Mouse (Mus musculus): Measurements from ENCODE around the gene Sema4g. TPM values are rescaled to one million over a fixed set of nuclear protein-coding genes. Genes with fewer than 3 reads are reported as not detected.
"Not testable (repeated sequence)": the region's sequence is repeated elsewhere in the genome, so short reads cannot be mapped to it uniquely, and the experiment has no call there.

Sema4g gene
- polyA plus RNA-seq, 1 experiment, result 18.5 TPM

DNA sequence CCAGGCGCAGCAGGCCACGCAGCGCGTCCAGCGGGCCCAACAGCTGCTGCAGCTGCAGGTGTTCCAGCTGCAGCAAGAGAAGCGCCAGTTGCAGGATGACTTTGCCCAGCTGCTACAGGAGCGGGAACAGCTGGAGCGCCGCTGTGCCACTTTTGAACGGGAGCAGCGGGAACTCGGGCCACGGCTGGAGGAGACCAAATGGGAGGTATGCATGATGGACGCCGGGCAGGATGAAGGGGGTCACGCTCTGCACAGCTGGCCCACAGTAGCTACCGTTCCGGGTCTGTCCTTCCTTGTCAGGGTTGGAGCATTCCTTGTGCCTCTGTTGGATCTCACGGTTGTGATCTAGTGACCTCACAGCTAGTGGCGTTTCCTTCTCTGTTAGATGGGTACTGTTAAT lies 35.9 kb downstream of the Sema4g start:
- no peak for DNase-seq (ENCODE audit: low read depth)

DNA sequence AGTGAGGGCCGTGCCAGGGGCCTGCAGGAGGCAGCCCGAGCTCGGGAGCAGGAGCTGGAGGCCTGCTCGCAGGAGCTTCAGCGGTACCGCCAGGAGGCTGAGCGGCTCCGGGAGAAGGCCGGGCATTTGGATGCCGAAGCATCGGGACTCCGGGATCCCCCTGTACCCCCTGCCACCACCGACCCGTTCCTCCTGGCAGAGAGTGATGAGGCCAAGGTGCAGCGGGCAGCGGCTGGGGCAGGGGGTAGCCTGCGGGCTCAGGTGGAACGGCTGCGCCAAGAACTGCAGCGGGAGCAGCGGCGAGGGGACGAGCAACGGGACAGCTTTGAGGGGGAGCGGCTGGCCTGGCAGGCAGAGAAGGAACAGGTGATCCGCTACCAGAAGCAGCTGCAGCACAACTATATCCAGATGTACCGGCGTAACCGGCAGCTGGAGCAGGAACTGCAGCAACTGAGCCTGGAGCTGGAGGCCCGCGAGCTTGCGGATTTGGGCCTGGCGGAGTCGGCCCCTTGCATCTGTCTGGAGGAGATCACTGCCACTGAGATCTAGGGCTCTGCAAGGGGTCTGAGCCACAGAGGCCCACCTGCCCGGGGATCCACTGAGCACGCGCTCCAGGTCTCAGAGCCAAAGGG lies 37.2 kb downstream of the Sema4g start:
- no peak for DNase-seq (ENCODE audit: low read depth)

DNA sequence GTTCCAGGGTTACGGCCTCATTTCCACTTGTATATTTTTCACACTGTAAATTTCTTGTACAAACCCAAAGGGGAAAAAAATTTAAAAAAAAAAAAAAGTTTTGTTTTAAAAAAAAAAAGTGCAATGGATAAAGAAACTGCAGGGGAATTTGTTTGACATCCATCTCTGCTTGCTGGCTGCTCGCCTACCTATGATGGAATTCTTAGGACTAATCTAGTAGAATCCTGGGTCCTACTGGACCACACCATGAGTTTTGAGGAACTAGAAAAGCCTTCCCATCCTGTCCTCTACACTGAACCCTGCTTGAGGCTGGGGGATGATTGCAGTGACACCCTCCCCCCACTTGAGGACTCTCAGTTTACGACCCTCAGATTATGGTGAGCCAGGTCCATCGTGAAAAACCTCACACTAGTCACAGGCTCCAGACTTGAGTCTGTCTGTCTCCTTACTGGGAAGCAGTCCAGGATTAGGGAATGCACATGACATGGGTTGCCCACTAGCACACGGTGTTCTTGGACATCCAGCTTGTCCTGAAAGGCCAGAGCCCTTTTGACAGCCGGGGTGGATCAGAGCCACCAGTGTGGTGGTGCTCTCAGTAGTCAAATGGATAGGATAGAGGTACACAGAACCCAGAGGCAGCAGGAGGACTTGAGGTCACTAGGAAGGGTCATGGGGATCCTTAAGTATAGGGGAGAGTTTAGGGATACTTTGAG lies 38.2 kb downstream of the Sema4g start:
- no peak for DNase-seq (ENCODE audit: low read depth)

- no peak for DNase-seq (ENCODE audit: low read depth)
Measured at GRCm38 (mm10) chr19:45027848-45028247, 38.9 kb downstream of the Sema4g start.

DNA sequence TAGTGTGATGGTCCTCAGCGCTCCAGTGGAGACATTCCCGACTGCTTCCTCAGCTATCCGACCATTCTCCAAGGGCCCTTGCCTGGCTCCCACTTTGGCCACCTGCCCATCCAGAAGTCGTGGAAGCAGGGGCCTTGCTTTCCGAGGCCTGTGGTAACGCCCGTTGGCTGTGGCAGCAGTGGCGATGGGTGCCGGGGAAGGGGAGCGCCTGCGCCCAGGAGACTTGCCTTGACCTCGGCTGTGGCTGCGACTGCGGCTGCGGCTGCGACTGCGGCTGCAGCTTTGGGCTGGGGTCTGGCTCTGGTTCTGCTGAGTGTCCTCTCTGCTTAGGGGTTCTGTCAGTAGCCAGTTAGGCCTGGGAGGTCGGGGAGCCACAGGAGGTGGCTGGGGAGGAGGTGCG lies 39.8 kb downstream of the Sema4g start:
- no peak for DNase-seq (ENCODE audit: low read depth)

- DNase-seq (ENCODE audit: low read depth), result no peak
Measured at GRCm38 (mm10) chr19:45029571-45029970, 40.7 kb downstream of the Sema4g start.

GRCm38 (mm10) chr19:45030111-45030510 lies 41.2 kb downstream of the Sema4g start:
- DNase-seq (ENCODE audit: low read depth), result no peak

- no peak for DNase-seq (ENCODE audit: low read depth)
Measured at GRCm38 (mm10) chr19:45030746-45031693, 42.1 kb downstream of the Sema4g start.

DNA sequence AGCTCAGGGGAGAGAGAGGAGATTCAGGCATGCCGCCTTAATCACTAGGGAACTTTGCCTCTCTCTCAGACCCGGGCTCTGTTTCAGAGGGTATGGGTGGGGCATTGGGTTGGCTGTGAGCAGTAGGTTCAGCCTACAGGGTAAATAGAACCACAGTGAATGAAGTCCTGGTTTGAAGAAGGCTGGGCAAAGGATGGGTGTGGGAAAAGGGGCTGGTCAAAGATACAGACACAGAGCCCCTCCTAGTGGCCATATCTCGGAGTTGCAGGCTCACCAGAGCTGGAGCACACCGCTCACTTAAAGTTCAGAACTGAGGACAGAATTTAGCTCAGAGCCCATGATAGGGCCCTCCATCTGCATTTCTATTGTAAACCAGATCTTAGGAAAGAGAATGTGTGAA lies 42.9 kb downstream of the Sema4g start:
- no peak for DNase-seq (ENCODE audit: low read depth)

GRCm38 (mm10) chr19:45032570-45033332 lies 43.9 kb downstream of the Sema4g start:
- no peak for DNase-seq (ENCODE audit: low read depth)

GRCm38 (mm10) chr19:45036867-45037266 lies 48.0 kb downstream of the Sema4g start:
- no peak for DNase-seq (ENCODE audit: low read depth)

- not testable (repeated sequence) for DNase-seq (ENCODE audit: low read depth)
Measured at GRCm38 (mm10) chr19:45038198-45038597, 49.3 kb downstream of the Sema4g start.

GRCm38 (mm10) chr19:45040214-45040613 lies 51.3 kb downstream of the Sema4g start:
- DNase-seq (ENCODE audit: low read depth), result no peak

DNA sequence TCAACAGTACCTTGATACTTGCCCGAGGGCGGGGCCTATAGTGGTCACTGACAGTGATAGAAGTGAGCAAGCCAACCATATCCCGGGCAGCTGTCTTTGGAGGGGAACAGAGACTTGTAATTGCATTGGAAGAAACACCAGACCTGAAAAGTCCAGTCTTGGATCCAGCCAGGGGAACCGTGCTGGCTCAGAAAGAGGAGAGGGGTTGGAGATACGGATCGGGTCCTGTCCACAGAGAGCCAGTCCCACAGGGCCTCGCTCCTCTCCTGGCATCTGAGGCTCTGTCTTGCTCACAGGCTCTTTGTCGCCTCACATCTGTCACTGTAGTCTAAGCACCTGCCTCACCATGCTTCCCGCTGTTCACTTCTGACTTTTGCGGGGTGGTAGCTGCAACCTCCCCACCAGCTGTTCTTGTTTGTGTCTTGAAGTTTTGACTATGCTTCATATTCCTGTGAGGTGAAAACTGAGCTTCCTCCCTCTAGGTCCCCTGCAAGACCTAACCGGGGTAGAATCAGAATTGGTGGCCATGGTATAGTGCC lies 55.6 kb downstream of the Sema4g start:
- no peak for DNase-seq (ENCODE audit: low read depth)

- no peak for DNase-seq (ENCODE audit: low read depth)
Measured at GRCm38 (mm10) chr19:45045236-45045635, 56.3 kb downstream of the Sema4g start.

DNA sequence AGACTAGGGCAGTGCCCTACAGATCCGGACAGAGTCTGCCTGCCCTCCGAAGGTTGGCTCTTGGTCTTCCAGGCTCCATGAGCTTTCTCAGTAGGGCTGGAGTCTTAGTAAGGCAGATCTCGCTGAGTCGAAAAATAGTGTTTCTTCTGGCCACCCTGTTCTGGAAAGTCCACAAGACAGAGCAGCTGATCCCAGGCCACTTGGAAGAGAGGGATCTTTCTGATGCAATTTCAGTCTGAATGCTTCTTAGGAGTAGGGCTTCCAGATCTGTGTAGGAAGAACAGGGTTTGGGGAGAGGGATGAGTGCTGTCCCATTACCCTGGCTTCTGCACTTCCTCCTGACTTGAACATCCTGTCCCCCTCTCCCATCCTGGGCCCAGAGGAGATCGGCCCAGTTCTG lies 56.8 kb downstream of the Sema4g start, which contains the start of gene Pdzd7:
Gene Pdzd7, minus strand, starts transcription at position 67 of the 400 bp plus-strand sequence.
- DNase-seq (ENCODE audit: low read depth), result no peak

DNA sequence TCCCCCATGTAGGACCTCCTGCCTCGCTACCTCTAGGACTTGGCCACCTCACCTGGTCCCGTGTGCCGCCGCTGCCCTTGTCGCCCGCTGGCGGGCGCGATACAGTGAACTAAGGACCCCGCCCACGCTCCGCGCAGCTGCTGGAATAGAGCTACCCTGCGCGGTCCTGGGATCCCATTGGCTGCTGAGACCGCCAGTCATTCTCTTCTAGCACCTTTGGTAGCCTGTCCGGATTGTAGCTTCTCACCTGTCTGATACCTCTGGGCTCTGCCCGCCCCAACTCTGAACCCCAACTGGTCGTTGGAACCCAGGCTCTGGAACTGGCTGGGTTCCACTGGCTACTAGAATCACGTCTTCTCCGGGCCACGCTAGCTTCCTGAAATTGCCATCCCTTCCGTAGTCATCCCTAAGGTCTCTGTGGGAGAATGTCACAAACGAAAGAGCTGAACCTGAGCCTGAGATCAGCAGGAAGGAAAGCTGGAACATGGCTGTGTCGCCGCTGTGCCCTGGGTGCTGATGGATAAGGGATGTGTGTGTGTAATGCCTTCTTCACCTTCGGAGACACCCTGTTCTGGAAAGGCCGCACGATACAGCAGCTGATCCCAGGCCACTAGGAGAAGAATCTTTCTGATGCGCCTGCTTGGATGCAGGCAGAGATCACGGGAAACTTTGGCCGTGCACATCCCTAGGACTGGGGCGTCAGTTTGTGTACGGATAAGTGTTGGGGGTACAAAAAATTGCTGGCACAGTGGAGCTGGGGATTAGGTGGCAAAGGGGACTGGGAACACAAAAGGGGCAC lies 57.8 kb downstream of the Sema4g start:
- no peak for DNase-seq (ENCODE audit: low read depth)

GRCm38 (mm10) chr19:45047417-45047934 lies 58.6 kb downstream of the Sema4g start, which contains the start of gene Sfxn3:
Sfxn3 (plus strand) TSS chr19:45047503.
- no peak for DNase-seq (ENCODE audit: low read depth)

DNA sequence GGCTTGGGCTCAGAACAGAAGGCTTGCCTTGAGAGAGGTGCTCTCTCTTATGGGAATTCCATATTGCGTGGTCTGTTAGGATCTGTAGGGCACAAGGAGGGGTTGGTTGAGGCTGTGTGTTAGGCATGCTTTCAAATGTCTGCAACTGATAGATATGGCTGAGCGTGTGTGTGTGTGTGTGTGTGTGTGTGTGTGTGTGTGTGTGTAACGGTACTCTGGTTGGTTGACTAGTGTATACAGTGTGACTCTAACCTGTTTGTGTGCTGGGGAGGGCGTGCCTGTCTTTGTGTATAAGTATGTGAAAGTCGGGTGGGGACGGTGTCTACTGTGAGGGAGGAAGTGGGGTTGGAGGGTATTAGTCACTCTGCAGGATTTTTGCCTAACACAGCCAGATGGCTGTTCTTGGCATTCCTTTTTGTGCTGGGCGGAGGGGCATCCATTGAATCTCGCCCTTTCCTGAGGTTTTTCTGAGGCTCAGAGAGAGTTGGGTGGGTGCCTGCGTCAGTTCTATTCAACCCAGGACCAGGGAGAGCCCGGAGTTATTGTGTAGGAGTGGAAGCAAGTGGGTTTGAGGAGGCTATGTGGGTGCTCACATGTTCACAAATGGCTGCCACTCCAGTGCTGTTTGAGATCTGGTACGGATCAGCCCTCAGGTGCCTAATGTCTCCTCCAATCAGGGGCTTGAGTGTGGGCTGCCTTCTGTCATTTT lies 59.2 kb downstream of the Sema4g start:
- no peak for DNase-seq (ENCODE audit: low read depth)
